Mouse (Mus musculus) kidney, embryonic 14.5 days (tissue): Measurements from ENCODE around the gene Fam222b. TPM values are rescaled to one million over a fixed set of nuclear protein-coding genes. Genes with fewer than 3 reads are reported as not detected.
A peak's percentile ranks its signal among the peaks of the same experiment; 100 is the strongest.

Experiments
- ATAC-seq: fragments of 200-750 bp; cut with Nextera tagmentation; 2 replicates; pipeline ENCODE4 v1.8.0; 2017; ENCODE audit warnings: moderate number of reproducible peaks, mild to moderate bottlenecking, moderate TSS enrichment, moderate library complexity; ENCODE audit not compliant: low FRiP score, low TSS enrichment
- H3K27ac ChIP-seq: fragments of 300-500 bp; sonication (generic); 2 replicates; pipeline ENCODE4 v1.5.1; 2014; ENCODE audit warnings: low read depth, mild to moderate bottlenecking, low read length, moderate library complexity, mixed read lengths
- H3K27me3 ChIP-seq: fragments of 300-500 bp; sonication (generic); 2 replicates; pipeline ENCODE4 v1.6.1; 2014; ENCODE audit warnings: mild to moderate bottlenecking, low read length; ENCODE audit not compliant: control insufficient read depth, insufficient read depth
- H3K36me3 ChIP-seq: fragments of 300-500 bp; sonication (generic); 2 replicates; pipeline ENCODE4 v1.6.1; 2014; ENCODE audit warnings: low read length, mixed read lengths; ENCODE audit not compliant: control insufficient read depth, insufficient read depth
- H3K4me1 ChIP-seq: fragments of 300-500 bp; sonication (generic); 2 replicates; pipeline ENCODE4 v1.6.1; 2014; ENCODE audit warnings: low read length, mixed read lengths; ENCODE audit not compliant: control insufficient read depth, insufficient read depth
- H3K4me2 ChIP-seq: fragments of 300-500 bp; sonication (generic); replicated peaks from 2 replicates; pipeline ENCODE4 v1.6.1; 2014; ENCODE audit warnings: low read depth, mild to moderate bottlenecking, low read length
- H3K4me3 ChIP-seq: fragments of 300-500 bp; sonication (generic); 2 replicates; pipeline ENCODE4 v1.5.1; 2014; ENCODE audit warnings: mild to moderate bottlenecking, low read length
- H3K9ac ChIP-seq: fragments of 300-500 bp; sonication (generic); 2 replicates; pipeline ENCODE4 v1.6.1; 2014; ENCODE audit warnings: low read depth, mild to moderate bottlenecking, low read length, moderate library complexity
- H3K9me3 ChIP-seq: fragments of 300-500 bp; sonication (generic); 2 replicates; pipeline ENCODE4 v1.6.1; 2016; ENCODE audit warnings: low read length; ENCODE audit not compliant: control insufficient read depth
- WGBS: fragments of 180-500 bp; shearing (Covaris S2); extraction: QIAGEN DNeasy Blood & Tissue Kit; methylation state at CpG from one replicate; pipeline ENCODE4 v1.1.7; 2014; 5-methylcytosine and 5-hydroxymethylcytosine counted together
- polyA plus RNA-seq: library from polyadenylated mRNA; unstranded; fragments of >200 nt; fragmentation: Nextera tagmentation; extraction: Ambion mirVana; gene quantifications from 2 replicates; pipeline ENCODE4 v1.2.1, GENCODE M21; 2014

The Fam222b gene
- polyA plus RNA-seq, 1 experiment from 2014 or later = 16.9 TPM

- H3K27ac ChIP-seq = peak overlapping the region; percentile 100
- WGBS = 50% methylated on average over 6 of the region's 6 CpGs
Observed at GRCm38 (mm10) chr11:78190041-78190440, 95.6 kb downstream of the Fam222b start.

GRCm38 (mm10) chr11:78193113-78193512 is 98.7 kb downstream of the Fam222b start, which contains the start of gene Proca1:
TSS of gene Proca1 (plus strand) at chr11:78193392.
- 89% methylated on average over 1 of the region's 1 CpGs for WGBS
- H3K27me3 ChIP-seq = no peaks in the 10 kb centered on the region
- peak within 1 kb of the TSS; percentile 65 for H3K4me2 ChIP-seq
- H3K4me3 ChIP-seq = no peak within 1 kb of the TSS; the same call in 1 of the 2 replicates
- H3K9me3 ChIP-seq = no peaks in the 10 kb centered on the region
- peaks cover 32% of the 10 kb centered on the region for H3K36me3 ChIP-seq
- no peak for ATAC-seq
- no peak within 1 kb of the TSS for H3K9ac ChIP-seq
- peaks cover 17% of the 10 kb centered on the region for H3K4me1 ChIP-seq
- no peak within 1 kb of the TSS for H3K27ac ChIP-seq

More at GRCm38 (mm10) chr11:78190041-78190440, 95.6 kb downstream of the Fam222b start:
- ATAC-seq = no peak
- Histone ChIP-seq H3K9me3 (no peaks in the 10 kb centered on the region), H3K4me2 (peak overlapping the region; percentile 69), H3K4me1 (peaks cover 16% of the 10 kb centered on the region), H3K27me3 (no peaks in the 10 kb centered on the region), H3K9ac (peak overlapping the region; percentile 97), H3K4me3 (peak overlapping the region; percentile 81), H3K36me3 (peaks cover 32% of the 10 kb centered on the region)

GRCm38 (mm10) chr11:78194411-78195100 is 100.1 kb downstream of the Fam222b start:
- peaks cover 32% of the 10 kb centered on the region for H3K36me3 ChIP-seq
- H3K4me2 ChIP-seq = peak overlapping the region; percentile 65
- no peaks in the 10 kb centered on the region for H3K27me3 ChIP-seq
- ATAC-seq = peak; percentile 82
- WGBS = 3% methylated on average over 30 of the region's 30 CpGs
- peaks cover 14% of the 10 kb centered on the region for H3K4me1 ChIP-seq
- no peaks in the 10 kb centered on the region for H3K9me3 ChIP-seq
- no peak overlapping the region for H3K27ac ChIP-seq
- H3K9ac ChIP-seq = peak overlapping the region; percentile 48
- peak overlapping the region; percentile 49 for H3K4me3 ChIP-seq

- Histone ChIP-seq H3K4me1 (peaks cover 7% of the 10 kb centered on the region), H3K9me3 (no peaks in the 10 kb centered on the region), H3K36me3 (peaks cover 30% of the 10 kb centered on the region), H3K27ac (no peak overlapping the region), H3K9ac (peak overlapping the region; percentile 48), H3K4me3 (peak overlapping the region; percentile 49), H3K4me2 (peak overlapping the region; percentile 65), H3K27me3 (no peaks in the 10 kb centered on the region)
- WGBS = 67% methylated on average over 22 of the region's 23 CpGs
- ATAC-seq = no peak
Observed at GRCm38 (mm10) chr11:78195101-78195863, 100.8 kb downstream of the Fam222b start.

- H3K27me3 ChIP-seq = no peaks in the 10 kb centered on the region
- H3K9ac ChIP-seq = no peak overlapping the region
- peaks cover 9% of the 10 kb centered on the region for H3K4me1 ChIP-seq
- no peaks in the 10 kb centered on the region for H3K9me3 ChIP-seq
- no peak overlapping the region for H3K4me3 ChIP-seq
- 93% methylated on average over 3 of the region's 3 CpGs for WGBS
- no peak for ATAC-seq
- peaks cover 21% of the 10 kb centered on the region for H3K36me3 ChIP-seq
- H3K4me2 ChIP-seq = no peak overlapping the region
- no peak overlapping the region for H3K27ac ChIP-seq
Observed at GRCm38 (mm10) chr11:78202372-78202771, 107.9 kb downstream of the Fam222b start.

GRCm38 (mm10) chr11:78204287-78204686 is 109.8 kb downstream of the Fam222b start:
- Histone ChIP-seq H3K4me2 (no peak overlapping the region), H3K4me3 (no peak overlapping the region), H3K9me3 (no peaks in the 10 kb centered on the region), H3K9ac (no peak overlapping the region), H3K36me3 (peaks cover 41% of the 10 kb centered on the region), H3K27me3 (no peaks in the 10 kb centered on the region), H3K27ac (no peak overlapping the region), H3K4me1 (peaks cover 9% of the 10 kb centered on the region)
- 83% methylated on average over 6 of the region's 6 CpGs for WGBS
- no peak for ATAC-seq

GRCm38 (mm10) chr11:78205361-78206206 is 111.1 kb downstream of the Fam222b start:
- Histone ChIP-seq H3K4me2 (no peak overlapping the region), H3K9me3 (no peaks in the 10 kb centered on the region), H3K4me3 (no peak overlapping the region), H3K36me3 (peaks cover 53% of the 10 kb centered on the region), H3K27me3 (no peaks in the 10 kb centered on the region), H3K27ac (peak overlapping the region; percentile 63), H3K9ac (no peak overlapping the region), H3K4me1 (peaks cover 9% of the 10 kb centered on the region)
- WGBS = 18% methylated on average over 13 of the region's 13 CpGs
- peak; percentile 53 for ATAC-seq
